10 mouse cellular contexts compared by ENCODE assay signal in genomic region chr11:78161968-78162367, GRCm38 (mm10). TPM values are rescaled to one million over a fixed set of nuclear protein-coding genes. Genes with fewer than 3 reads are reported as not detected.
DNase-seq lines count a peak whose midpoint lies in the region; ATAC-seq and TF ChIP-seq lines count a peak whose summit lies in the region.
"Had no signal": no experiment of that assay in that cellular context is flagged by ENCODE, and none has a peak within 500 bp of the region (broad histone marks: within the 10 kb centered on the region; RNA-seq: fewer than 3 reads in every experiment).

No protein-coding gene starts in this region.

- no peak for ATAC-seq in heart, embryonic 13.5 days (ENCODE audit: extremely low read depth, insufficient number of reproducible peaks, low FRiP score, low TSS enrichment)
- no peak for ATAC-seq in limb, embryonic 14.5 days (ENCODE audit: low FRiP score, low read depth)
- ATAC-seq in monocyte, adult 5-6 weeks (replicated peaks; ENCODE audit: insufficient number of reproducible peaks, low FRiP score, low TSS enrichment, poor library complexity, severe bottlenecking): no peak
- ATAC-seq in cerebellum, adult (ENCODE audit: insufficient number of reproducible peaks, low FRiP score, low TSS enrichment): no peak

- no peaks in the 10 kb centered on the region for H3K27me3 ChIP-seq in heart, embryonic 13.5 days (replicated peaks)
- no peaks in the 10 kb centered on the region for H3K27me3 ChIP-seq in limb, embryonic 14.5 days (ENCODE audit: control insufficient read depth, insufficient read depth, low read length)

- H3K4me1 ChIP-seq in heart, embryonic 13.5 days: peaks cover 45% of the 10 kb centered on the region
- peaks cover 32% of the 10 kb centered on the region for H3K4me1 ChIP-seq in limb, embryonic 14.5 days (ENCODE audit: control insufficient read depth, insufficient read depth, low read length)

- H3K4me3 ChIP-seq in heart, embryonic 13.5 days: peak overlapping the region; percentile 84; the same call in 1 of the 2 replicates
- H3K4me3 ChIP-seq in limb, embryonic 14.5 days (replicated peaks; ENCODE audit: low read length): peak overlapping the region; percentile 100

- H3K9ac ChIP-seq in heart, embryonic 13.5 days: peak overlapping the region; percentile 17
- peak overlapping the region; percentile 31; the same call in 1 of the 2 replicates for H3K9ac ChIP-seq in limb, embryonic 14.5 days (ENCODE audit: low read depth, low read length, severe bottlenecking)

- H3K9me3 ChIP-seq in heart, embryonic 13.5 days: no peaks in the 10 kb centered on the region
- no peaks in the 10 kb centered on the region for H3K9me3 ChIP-seq in limb, embryonic 14.5 days (ENCODE audit: control insufficient read depth, low read length)

- TF ChIP-seq POLR2A in limb, embryonic 14.5 days (IDR thresholded peaks at IDR 0.05; ENCODE audit: borderline replicate concordance, extremely low read depth, insufficient read depth, insufficient read length): no peak

- peaks cover 55% of the 10 kb centered on the region for H3K36me3 ChIP-seq in heart, embryonic 13.5 days
- peaks cover 58% of the 10 kb centered on the region for H3K36me3 ChIP-seq in limb, embryonic 14.5 days (ENCODE audit: control insufficient read depth, insufficient read depth, low read length)

- peak overlapping the region; percentile 96; the same call in 1 of the 2 replicates for H3K27ac ChIP-seq in heart, embryonic 13.5 days (replicated peaks)
- peak overlapping the region; percentile 97 for H3K27ac ChIP-seq in limb, embryonic 14.5 days (replicated peaks; ENCODE audit: low read depth, low read length)

- 74% methylated on average over 4 of the region's 4 CpGs for WGBS in heart, embryonic 13.5 days
- 33% methylated on average over 4 of the region's 4 CpGs for WGBS in limb, embryonic 14.5 days

- H3K4me2 ChIP-seq in heart, embryonic 13.5 days: peak overlapping the region; percentile 80
- peak overlapping the region; percentile 82 for H3K4me2 ChIP-seq in limb, embryonic 14.5 days (replicated peaks; ENCODE audit: low read depth, low read length, severe bottlenecking)

- no peak for DNase-seq in heart, adult 8-10 months (ENCODE audit: low spot score)
- DNase-seq in right cerebral cortex, postnatal 4 days: peak; percentile 63
- DNase-seq in right cerebral cortex, postnatal 14 days: no peak
- no peak for DNase-seq in limb, embryonic 14.5 days (ENCODE audit: low spot score)
- DNase-seq in ovary, postnatal 10 days (ENCODE audit: low spot score): no peak
- DNase-seq: cerebellum, adult 9-10 months had no signal

RNA-seq across cellular contexts. Expression of gene Traf4, which starts 3.4 kb away (rescaled TPM):
- polyA plus RNA-seq in heart, embryonic 13.5 days (2015; fragmentation: Nextera tagmentation; extraction: Ambion mirVana): 41.2 and 43.0 TPM in 2 replicates
- 1 to 10 TPM; 3.4 to 4.3 (median 3.7) TPM for total RNA-seq in heart, adult 8-10 months (2022)
- 159 and 212 TPM in 2 replicates for polyA plus RNA-seq in limb, embryonic 14.5 days (2012; rRNA removed)
- 59.0 and 67.7 TPM in 2 replicates for polyA plus RNA-seq in limb, embryonic 14.5 days (2014; fragmentation: Nextera tagmentation; extraction: Ambion mirVana)
- 3.6 to 4.9 TPM (median 3.6 TPM) in 3 replicates for total RNA-seq in monocyte, adult 5-6 weeks (2017)

RNA-seq across cellular contexts. Expression of gene Nek8, which starts 14.5 kb away (rescaled TPM):
- 12.7 and 13.2 TPM in 2 replicates for polyA plus RNA-seq in heart, embryonic 13.5 days (2015; fragmentation: Nextera tagmentation; extraction: Ambion mirVana)
- 1 to 10 TPM; 2.0 to 3.2 (median 2.3) TPM for total RNA-seq in heart, adult 8-10 months (2022)
- polyA plus RNA-seq in limb, embryonic 14.5 days (2012; rRNA removed): 38.3 and 46.4 TPM in 2 replicates
- 11.9 and 17.2 TPM in 2 replicates for polyA plus RNA-seq in limb, embryonic 14.5 days (2014; fragmentation: Nextera tagmentation; extraction: Ambion mirVana)
- 2.5 to 4.3 TPM (median 2.8 TPM) in 3 replicates for total RNA-seq in monocyte, adult 5-6 weeks (2017)

RNA-seq across cellular contexts. Expression of gene Tlcd1, which starts 14.5 kb away (rescaled TPM):
- 14.3 and 14.7 TPM in 2 replicates for polyA plus RNA-seq in heart, embryonic 13.5 days (2015; fragmentation: Nextera tagmentation; extraction: Ambion mirVana)
- 1 to 10 TPM; 2.9 to 7.1 (median 5.0) TPM for total RNA-seq in heart, adult 8-10 months (2022)
- 43.3 and 48.4 TPM in 2 replicates for polyA plus RNA-seq in limb, embryonic 14.5 days (2012; rRNA removed)
- polyA plus RNA-seq in limb, embryonic 14.5 days (2014; fragmentation: Nextera tagmentation; extraction: Ambion mirVana): 19.4 and 21.4 TPM in 2 replicates
- 2.5 to 4.6 TPM (median 2.9 TPM) in 3 replicates for total RNA-seq in monocyte, adult 5-6 weeks (2017)

RNA-seq across cellular contexts. Expression of gene Rpl23a, which starts 21.4 kb away (rescaled TPM):
- polyA plus RNA-seq in heart, embryonic 13.5 days (2015; fragmentation: Nextera tagmentation; extraction: Ambion mirVana): 833 and 868 TPM in 2 replicates
- 100 to 1,000 TPM; 760 to 870 (median 833) TPM for total RNA-seq in heart, adult 8-10 months (2022)
- polyA plus RNA-seq in limb, embryonic 14.5 days (2012; rRNA removed): 1,666 and 3,231 TPM in 2 replicates
- polyA plus RNA-seq in limb, embryonic 14.5 days (2014; fragmentation: Nextera tagmentation; extraction: Ambion mirVana): 1,710 and 1,819 TPM in 2 replicates
- 1,700 to 2,580 TPM (median 2,203 TPM) in 3 replicates for total RNA-seq in monocyte, adult 5-6 weeks (2017)

RNA-seq across cellular contexts. Expression of gene Rab34, which starts 26.3 kb away (rescaled TPM):
- polyA plus RNA-seq in heart, embryonic 13.5 days (2015; fragmentation: Nextera tagmentation; extraction: Ambion mirVana): 57.5 and 60.9 TPM in 2 replicates
- total RNA-seq in heart, adult 8-10 months (2022): 1 to 10 TPM; 6.8 to 8.7 (median 8.1) TPM
- polyA plus RNA-seq in limb, embryonic 14.5 days (2012; rRNA removed): 163 and 228 TPM in 2 replicates
- 171 and 181 TPM in 2 replicates for polyA plus RNA-seq in limb, embryonic 14.5 days (2014; fragmentation: Nextera tagmentation; extraction: Ambion mirVana)
- not detected in 3 replicates for total RNA-seq in monocyte, adult 5-6 weeks (2017)
- total RNA-seq: neutrophil, adult 5-6 weeks had no signal
